Mouse (Mus musculus) central nervous system, embryonic 11.5 days (tissue): ENCODE data around the gene Gpr18. TPM values are rescaled to one million over a fixed set of nuclear protein-coding genes. Genes with fewer than 3 reads are reported as not detected.

Experiments used
- polyA plus RNA-seq: library from polyadenylated mRNA; depleted of rRNA; stranded (reverse); fragments of >200 nt; gene quantifications from 2 replicates; pipeline ENCODE4 v1.2.3, GENCODE M21; 2012; rRNA removed

The Gpr18 gene
- not detected in 2 replicates for polyA plus RNA-seq

DNA sequence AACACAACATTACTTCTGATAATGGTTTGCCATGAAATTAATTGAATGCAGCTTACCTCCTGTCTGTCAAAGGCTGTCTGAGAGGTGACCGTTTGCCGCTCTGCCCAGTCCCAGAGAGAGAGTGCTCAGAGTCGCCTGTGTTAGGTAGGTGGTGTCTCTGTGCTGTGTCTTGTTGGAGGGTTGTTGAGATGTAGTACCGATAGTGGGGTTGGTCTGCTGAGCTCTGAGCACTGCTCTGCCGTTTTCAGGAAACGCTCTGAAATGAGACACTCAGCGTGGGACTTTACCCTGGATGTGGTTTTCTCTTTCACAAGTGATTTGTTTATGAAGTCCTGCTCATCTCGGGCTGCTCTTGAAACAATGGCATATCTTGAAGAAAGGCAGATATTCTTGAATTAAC is at the start of gene Gpr18:
Gpr18 (minus strand) TSS at position 161 of the 400 bp plus-strand sequence.

DNA sequence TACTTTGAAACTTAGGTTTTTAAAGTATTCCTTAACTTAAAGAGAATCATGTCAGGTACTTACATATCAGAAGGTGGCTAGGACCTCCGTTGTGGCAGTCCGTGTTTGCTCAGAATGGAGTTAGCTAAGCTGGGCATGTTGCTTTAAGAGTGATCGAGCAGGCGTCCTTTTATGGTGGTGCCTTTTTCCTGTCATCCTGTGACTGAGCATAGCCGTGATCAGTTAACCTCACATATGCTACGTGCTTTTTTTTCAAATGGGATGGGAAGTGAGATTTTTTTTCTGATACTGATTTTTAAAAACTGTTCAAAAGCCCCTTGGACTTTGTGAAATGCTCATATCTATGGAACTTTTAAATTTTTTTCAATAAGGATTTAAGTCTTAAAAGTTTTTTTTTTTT is 49.4 kb upstream of the Gpr18 start, which contains the start of gene Gpr183:
Gpr183 (minus strand) TSS at position 206 of the 400 bp plus-strand sequence.

GRCm38 (mm10) chr14:121878176-121878858 is 37.3 kb downstream of the Gpr18 start, which contains the start of gene Ubac2:
TSS of gene Ubac2 (plus strand) at chr14:121878620.

Other genes with a start within 250 kb of the Gpr18 start
- gene Dock9, start 117.9 kb downstream of the Gpr18 start, polyA plus RNA-seq = 8.1 and 10.8 TPM in 2 replicates
- gene Ubac2, start 37.2 kb downstream of the Gpr18 start, polyA plus RNA-seq = 29.5 and 37.1 TPM in 2 replicates
- 0.90 and 1.6 TPM in 2 replicates for gene Gpr183, start 49.4 kb upstream of the Gpr18 start, polyA plus RNA-seq
- gene Timm8a2, start 118.9 kb upstream of the Gpr18 start, polyA plus RNA-seq = 0.11 and 0.25 TPM in 2 replicates
- 38.4 and 72.0 TPM in 2 replicates for gene Tm9sf2, start 191.3 kb upstream of the Gpr18 start, polyA plus RNA-seq